Mouse (Mus musculus) midbrain, embryonic 14.5 days (tissue): Measurements from ENCODE around the gene Prtn3. TPM values are rescaled to one million over a fixed set of nuclear protein-coding genes. Genes with fewer than 3 reads are reported as not detected.
"Not testable (repeated sequence)": the region's sequence is repeated elsewhere in the genome, so short reads cannot be mapped to it uniquely, and the experiment has no call there.

ENCODE experiments used
- ATAC-seq: fragments of 200-750 bp; cut with Nextera tagmentation; 2 replicates; pipeline ENCODE4 v1.8.0; 2017; ENCODE audit warnings: moderate number of reproducible peaks, moderate library complexity; ENCODE audit not compliant: low FRiP score, low TSS enrichment
- DNase-seq: peaks from one replicate; pipeline ENCODE4 v3.0.0-alpha.2; 2015
- H3K27ac ChIP-seq: fragments of 300-500 bp; sonication (generic); replicated peaks from 2 replicates; pipeline ENCODE4 v1.5.1; 2014; ENCODE audit warnings: mild to moderate bottlenecking, low read depth, low read length, moderate library complexity
- H3K27me3 ChIP-seq: fragments of 300-500 bp; sonication (generic); 2 replicates; pipeline ENCODE4 v1.6.1; 2014; ENCODE audit warnings: low read length, control low read depth, mixed read lengths; ENCODE audit not compliant: control insufficient read depth, insufficient read depth
- H3K36me3 ChIP-seq: fragments of 300-500 bp; sonication (generic); 2 replicates; pipeline ENCODE4 v1.6.1; 2014; ENCODE audit warnings: low read length, control low read depth; ENCODE audit not compliant: control insufficient read depth, insufficient read depth
- H3K4me1 ChIP-seq: fragments of 300-500 bp; sonication (generic); 2 replicates; pipeline ENCODE4 v1.6.1; 2014; ENCODE audit warnings: mild to moderate bottlenecking, antibody characterized with exemption, low read length, control low read depth; ENCODE audit not compliant: control insufficient read depth, insufficient read depth
- H3K4me2 ChIP-seq: fragments of 300-500 bp; sonication (generic); 2 replicates; pipeline ENCODE4 v1.6.1; 2014; ENCODE audit warnings: mild to moderate bottlenecking, low read length, moderate library complexity
- H3K4me3 ChIP-seq: fragments of 300-500 bp; sonication (generic); replicated peaks from 2 replicates; pipeline ENCODE4 v1.5.1; 2014; ENCODE audit warnings: low read depth, low read length
- H3K9ac ChIP-seq: fragments of 300-500 bp; sonication (generic); replicated peaks from 2 replicates; pipeline ENCODE4 v1.6.1; 2014; ENCODE audit warnings: mild to moderate bottlenecking, low read length, moderate library complexity
- H3K9me3 ChIP-seq: fragments of 300-500 bp; sonication (generic); 2 replicates; pipeline ENCODE4 v1.6.1; 2016; ENCODE audit warnings: low read length, control low read depth, mixed read lengths; ENCODE audit not compliant: control insufficient read depth
- WGBS: fragments of 180-500 bp; shearing (Covaris S2); extraction: QIAGEN DNeasy Blood & Tissue Kit; methylation state at CpG from one replicate; pipeline ENCODE4 v1.1.7; 2014; 5-methylcytosine and 5-hydroxymethylcytosine counted together
- polyA plus RNA-seq: library from polyadenylated mRNA; unstranded; fragments of >200 nt; fragmentation: Nextera tagmentation; extraction: Ambion mirVana; gene quantifications from 2 replicates; pipeline ENCODE4 v1.2.1, GENCODE M21; 2014

Prtn3 gene
- polyA plus RNA-seq, 1 experiment from 2014 or later, result 14.9 TPM

- 60% methylated on average over 3 of the region's 3 CpGs for whole genome bisulfite sequencing
- no peaks in the 10 kb centered on the region; the same call in 1 of the 2 replicates for H3K27me3 ChIP-seq
- H3K36me3 ChIP-seq, result no peaks in the 10 kb centered on the region
- no peak overlapping the region for H3K4me2 ChIP-seq
- no peak overlapping the region for H3K9ac ChIP-seq
- H3K27ac ChIP-seq, result no peak overlapping the region
- no peaks in the 10 kb centered on the region for H3K9me3 ChIP-seq
- DNase-seq (no peak), ATAC-seq (no peak)
- no peak overlapping the region for H3K4me3 ChIP-seq
- peaks cover 7% of the 10 kb centered on the region for H3K4me1 ChIP-seq
Observed at GRCm38 (mm10) chr10:79879527-79879926, 5.3 kb downstream of the Prtn3 start.

- Histone ChIP-seq H3K4me3 (no peak overlapping the region), H3K36me3 (no peaks in the 10 kb centered on the region), H3K9me3 (no peaks in the 10 kb centered on the region), H3K4me2 (no peak overlapping the region), H3K27me3 (no peaks in the 10 kb centered on the region; the same call in 1 of the 2 replicates), H3K27ac (no peak overlapping the region), H3K9ac (no peak overlapping the region), H3K4me1 (no peaks in the 10 kb centered on the region)
- ATAC-seq (no peak), DNase-seq (no peak)
- WGBS, result 16% methylated on average over 9 of the region's 9 CpGs
Observed at GRCm38 (mm10) chr10:79880721-79881120, 6.4 kb downstream of the Prtn3 start.

DNA sequence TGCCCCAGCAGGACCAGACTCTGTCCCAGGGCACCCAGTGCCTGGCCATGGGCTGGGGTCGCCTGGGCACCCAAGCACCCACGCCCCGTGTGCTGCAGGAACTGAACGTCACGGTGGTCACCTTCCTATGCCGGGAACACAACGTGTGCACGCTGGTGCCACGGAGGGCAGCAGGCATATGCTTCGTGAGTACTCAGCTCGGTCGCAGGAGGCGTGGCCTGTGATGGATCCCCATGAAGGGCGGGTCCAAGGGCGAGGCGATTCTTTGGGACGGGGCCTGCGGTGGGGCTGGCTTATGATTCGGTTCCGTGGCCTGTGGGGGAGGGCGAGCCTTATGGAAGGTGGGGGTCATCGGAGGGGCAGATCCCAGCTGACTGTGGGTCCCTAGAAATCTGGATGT, 7.7 kb downstream of the Prtn3 start:
- Histone ChIP-seq H3K4me2 (peak overlapping the region; percentile 29), H3K27ac (no peak overlapping the region), H3K9ac (no peak overlapping the region), H3K4me1 (no peaks in the 10 kb centered on the region), H3K4me3 (no peak overlapping the region), H3K9me3 (no peaks in the 10 kb centered on the region), H3K27me3 (no peaks in the 10 kb centered on the region; the same call in 1 of the 2 replicates), H3K36me3 (no peaks in the 10 kb centered on the region)
- DNase-seq (no peak), ATAC-seq (no peak)
- WGBS, result 5% methylated on average over 22 of the region's 22 CpGs

- WGBS, result 14% methylated on average over 22 of the region's 22 CpGs
- Histone ChIP-seq H3K9ac (no peak overlapping the region), H3K9me3 (no peaks in the 10 kb centered on the region), H3K36me3 (no peaks in the 10 kb centered on the region), H3K27ac (no peak overlapping the region), H3K27me3 (no peaks in the 10 kb centered on the region; the same call in 1 of the 2 replicates), H3K4me3 (no peak overlapping the region), H3K4me2 (no peak overlapping the region), H3K4me1 (no peaks in the 10 kb centered on the region)
- 0 out of 2 replicates have a peak, but pooled peaks have one; percentile 32 for ATAC-seq
- peak; percentile 88 for DNase-seq
Observed at GRCm38 (mm10) chr10:79883297-79884084, 9.2 kb downstream of the Prtn3 start.

- H3K4me3 ChIP-seq, result no peak overlapping the region
- H3K9me3 ChIP-seq, result no peaks in the 10 kb centered on the region
- no peak overlapping the region for H3K27ac ChIP-seq
- DNase-seq, result no peak
- H3K36me3 ChIP-seq, result no peaks in the 10 kb centered on the region
- ATAC-seq, result no peak
- H3K4me1 ChIP-seq, result no peaks in the 10 kb centered on the region
- no peak overlapping the region for H3K4me2 ChIP-seq
- 65% methylated on average over 4 of the region's 4 CpGs for WGBS
- no peak overlapping the region for H3K9ac ChIP-seq
- no peaks in the 10 kb centered on the region; the same call in 1 of the 2 replicates for H3K27me3 ChIP-seq
Observed at GRCm38 (mm10) chr10:79884446-79884845, 10.2 kb downstream of the Prtn3 start.

DNA sequence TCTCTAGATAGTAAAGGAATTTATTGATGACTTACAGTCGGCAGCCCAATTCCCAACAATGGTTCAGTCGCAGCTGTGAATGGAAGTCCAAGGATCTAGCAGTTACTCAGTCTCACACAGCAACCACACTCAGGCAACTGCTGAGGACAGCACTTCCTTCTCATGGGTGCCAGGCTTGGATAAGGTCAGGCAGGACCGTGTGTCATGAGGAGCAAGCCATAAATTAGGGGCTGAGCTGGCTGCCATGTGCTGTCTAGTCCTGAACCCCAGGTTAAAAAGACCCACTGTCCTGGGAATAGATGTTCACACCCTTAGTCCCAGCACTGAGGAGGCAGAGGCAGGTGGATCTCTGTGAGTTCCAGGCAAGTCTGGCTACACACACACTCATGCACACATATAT, 10.7 kb downstream of the Prtn3 start:
- not testable (repeated sequence) for H3K36me3 ChIP-seq, DNase-seq, H3K9ac ChIP-seq, H3K4me2 ChIP-seq, ATAC-seq, H3K4me1 ChIP-seq, H3K27ac ChIP-seq, H3K4me3 ChIP-seq, H3K9me3 ChIP-seq, H3K27me3 ChIP-seq
- 64% methylated on average over 2 of the region's 3 CpGs for WGBS

- no peak within 1 kb of the TSS for H3K27ac ChIP-seq
- no peak within 1 kb of the TSS for H3K4me3 ChIP-seq
- no peaks in the 10 kb centered on the region for H3K9me3 ChIP-seq
- DNase-seq (no peak), ATAC-seq (no peak)
- no peaks in the 10 kb centered on the region for H3K36me3 ChIP-seq
- no peak within 1 kb of the TSS for H3K4me2 ChIP-seq
- 89% methylated on average over 6 of the region's 6 CpGs for WGBS
- H3K4me1 ChIP-seq, result no peaks in the 10 kb centered on the region
- no peak within 1 kb of the TSS for H3K9ac ChIP-seq
- no peaks in the 10 kb centered on the region; the same call in 1 of the 2 replicates for H3K27me3 ChIP-seq
Observed at GRCm38 (mm10) chr10:79886054-79886453, 11.8 kb downstream of the Prtn3 start, which contains the start of gene Elane. Gene Elane, plus strand, starts transcription at chr10:79886247.

DNA sequence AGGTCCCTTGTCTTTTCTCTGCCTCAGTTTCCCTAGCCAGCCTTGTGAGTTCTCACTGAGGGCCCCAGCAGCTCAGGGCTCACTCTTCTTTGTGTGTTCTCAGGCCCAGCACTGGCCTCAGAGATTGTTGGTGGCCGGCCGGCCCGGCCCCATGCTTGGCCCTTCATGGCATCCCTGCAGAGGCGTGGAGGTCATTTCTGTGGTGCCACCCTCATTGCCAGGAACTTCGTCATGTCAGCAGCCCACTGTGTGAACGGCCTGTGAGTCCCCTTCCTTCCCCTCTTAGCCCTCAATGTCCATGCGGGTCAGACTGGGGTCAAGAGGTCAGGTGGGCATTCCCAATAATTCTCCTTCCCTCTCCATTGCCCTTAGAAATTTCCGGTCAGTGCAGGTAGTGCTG, 12.3 kb downstream of the Prtn3 start:
- 83% methylated on average over 8 of the region's 8 CpGs for WGBS
- Histone ChIP-seq H3K4me1 (no peaks in the 10 kb centered on the region), H3K27ac (no peak overlapping the region), H3K9me3 (no peaks in the 10 kb centered on the region), H3K27me3 (no peaks in the 10 kb centered on the region; the same call in 1 of the 2 replicates), H3K36me3 (no peaks in the 10 kb centered on the region), H3K4me2 (no peak overlapping the region), H3K9ac (no peak overlapping the region), H3K4me3 (no peak overlapping the region)
- DNase-seq (no peak), ATAC-seq (no peak)

DNA sequence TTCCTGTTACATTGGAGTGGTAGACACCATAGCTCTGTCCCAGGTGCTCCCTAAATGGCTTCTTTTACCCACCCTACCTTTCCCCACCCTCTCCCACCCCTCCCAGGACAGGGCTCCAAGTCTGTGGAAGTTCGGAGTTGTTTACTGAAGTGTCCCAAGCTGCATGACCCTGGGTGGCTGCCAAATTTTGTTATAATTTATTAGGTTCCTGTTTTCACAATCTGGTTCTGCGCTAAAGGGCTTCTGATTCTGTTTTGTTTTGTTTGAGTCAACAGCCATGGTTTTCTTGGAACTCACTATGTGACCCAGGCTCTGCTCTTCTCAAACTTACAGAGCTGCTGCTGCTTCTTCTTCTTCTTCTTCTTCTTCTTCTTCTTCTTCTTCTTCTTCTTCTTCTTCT, 15.1 kb downstream of the Prtn3 start:
- 88% methylated on average over 2 of the region's 2 CpGs for WGBS

More for the DNA sequence above, 15.1 kb downstream of the Prtn3 start:
- ATAC-seq (no peak), DNase-seq (no peak)
- Histone ChIP-seq H3K9ac (no peak overlapping the region), H3K27me3 (no peaks in the 10 kb centered on the region), H3K27ac (no peak overlapping the region), H3K9me3 (no peaks in the 10 kb centered on the region), H3K36me3 (peaks cover 4% of the 10 kb centered on the region; the same call in 1 of the 2 replicates), H3K4me1 (no peaks in the 10 kb centered on the region), H3K4me2 (no peak overlapping the region), H3K4me3 (no peak overlapping the region)
